Mouse (Mus musculus) ES-E14 (cell line): ENCODE measurements at regions not wholly inside any gene's neighbourhood (a gene's known extent, or its start where the extent isn't known, plus 50 kb on each side); places are given as distances from the start of the nearest gene placed in this dataset.

Experiments
- DNase-seq: peaks from one replicate; pipeline ENCODE4 v3.0.0-alpha.2; 2013; ENCODE audit warnings: low read depth, low spot score
- H3K27ac ChIP-seq: 2 replicates; pipeline ENCODE4 v1.5.1; 2012; ENCODE audit warnings: low read depth, mild to moderate bottlenecking, low read length, moderate library complexity, mixed read lengths; ENCODE audit not compliant: poor library complexity, insufficient read depth, severe bottlenecking
- H3K36me3 ChIP-seq: 2 replicates; pipeline ENCODE4 v1.6.1; 2012; ENCODE audit warnings: mild to moderate bottlenecking, low read length, moderate library complexity, mixed read lengths; ENCODE audit not compliant: control insufficient read depth, poor library complexity, insufficient read depth, severe bottlenecking
- H3K4me1 ChIP-seq, 2 experiments: fragments of 150-350 bp in 1 of 2; sonication (generic) in 1 of 2; 2 replicates each; pipeline ENCODE4 v1.6.1; 2012; ENCODE audit warnings: low read length in 2 of 2, mild to moderate bottlenecking in 1 of 2, mixed read lengths in 1 of 2; ENCODE audit not compliant: control insufficient read depth in 2 of 2, insufficient read depth in 2 of 2, poor library complexity in 1 of 2
- H3K4me3 ChIP-seq, 2 experiments: fragments of 150-350 bp in 1 of 2; sonication (generic) in 1 of 2; 2 replicates each; pipeline ENCODE4 v1.5.1; 2012; ENCODE audit warnings: low read length in 2 of 2, low read depth in 1 of 2, mild to moderate bottlenecking in 1 of 2, mixed read lengths in 1 of 2; ENCODE audit not compliant: insufficient read depth in 1 of 2, poor library complexity in 1 of 2, severe bottlenecking in 1 of 2
- H3K9ac ChIP-seq: 2 replicates; pipeline ENCODE4 v1.6.1; 2012; ENCODE audit warnings: low read depth, mild to moderate bottlenecking, low read length, mixed read lengths; ENCODE audit not compliant: poor library complexity, insufficient read depth, severe bottlenecking
- H3K9me3 ChIP-seq: fragments of 150-350 bp; sonication (generic); 2 replicates; pipeline ENCODE4 v1.6.1; 2012; ENCODE audit warnings: low read depth, mild to moderate bottlenecking, low read length; ENCODE audit not compliant: control insufficient read depth, insufficient read depth
- CHD2 ChIP-seq: IDR thresholded peaks from 2 replicates; pipeline ENCODE4 v1.6.1; 2014; ENCODE audit warnings: mild to moderate bottlenecking, low read depth, low read length, inconsistent platforms
- HCFC1 ChIP-seq: IDR thresholded peaks from 2 replicates; pipeline ENCODE4 v1.6.1; 2012; ENCODE audit warnings: low read length, inconsistent platforms, borderline replicate concordance; ENCODE audit not compliant: insufficient read depth
- MAFK ChIP-seq: IDR thresholded peaks from 2 replicates; pipeline ENCODE4 v1.6.1; 2014; ENCODE audit warnings: mild to moderate bottlenecking, low read depth, low read length, inconsistent platforms; ENCODE audit not compliant: insufficient read depth
- ZC3H11A ChIP-seq: IDR thresholded peaks from 2 replicates; pipeline ENCODE4 v1.6.1; 2012; ENCODE audit warnings: low read depth, mild to moderate bottlenecking, inconsistent platforms, low read length, borderline replicate concordance
- ZNF384 ChIP-seq: IDR thresholded peaks from 2 replicates; pipeline ENCODE4 v1.6.1; 2012; ENCODE audit warnings: low read depth, low read length, inconsistent platforms
- in situ Hi-C, 2 experiments: fragments of 600-800 bp; cut with MboI; formaldehyde crosslinking; loops; one replicate each; pipeline ENCODE4 v1.15.1; 2025; ENCODE audit warnings: low sequenced_read_pairs in 2 of 2, inconsistent platforms in 1 of 2; ENCODE audit not compliant: unreplicated experiment in 2 of 2

DNA sequence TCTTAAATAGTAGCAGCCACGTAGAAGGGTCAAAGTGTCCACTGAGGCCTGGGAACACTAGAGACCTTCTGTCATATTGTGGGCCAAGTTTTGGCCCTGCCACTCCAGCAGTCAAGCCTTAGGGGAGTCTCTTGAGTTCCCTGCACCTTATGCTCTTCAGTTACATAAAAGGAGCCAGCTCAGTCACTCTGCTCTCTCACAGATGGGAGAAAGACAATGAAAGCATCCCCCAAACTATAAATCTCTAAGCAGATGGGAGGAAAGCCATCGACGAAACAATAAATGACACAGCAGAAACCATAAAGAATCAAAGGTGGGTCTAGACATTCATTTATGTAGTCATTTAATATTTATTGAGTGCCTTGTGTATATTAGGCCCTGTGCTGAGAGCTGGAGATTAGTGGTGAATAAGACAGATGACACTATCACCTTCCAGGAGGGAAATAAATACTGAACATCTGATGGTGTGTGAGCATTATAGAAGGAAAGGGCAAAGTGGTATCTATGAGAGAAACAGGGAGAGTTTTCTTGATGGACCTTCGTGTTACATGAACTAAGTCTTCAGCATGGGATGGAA lies 137.5 kb upstream of the Synpr start:
- Histone ChIP-seq H3K9me3 (no peaks in the 10 kb centered on the region), H3K36me3 (no peaks in the 10 kb centered on the region), H3K27ac (no peak overlapping the region), H3K4me1 (peaks cover 0 to 3% of the 10 kb centered on the region in 2 experiments; a peak in 1 of 4 replicates), H3K9ac (no peak overlapping the region), H3K4me3 (no peak overlapping the region)
- no peak for DNase-seq
- in situ Hi-C loops, result no loop called here
- TF ChIP-seq ZNF384, result no peak
- TF ChIP-seq CHD2, result no peak
- TF ChIP-seq HCFC1, result no peak
- no peak for TF ChIP-seq MAFK
- no peak for TF ChIP-seq ZC3H11A

DNA sequence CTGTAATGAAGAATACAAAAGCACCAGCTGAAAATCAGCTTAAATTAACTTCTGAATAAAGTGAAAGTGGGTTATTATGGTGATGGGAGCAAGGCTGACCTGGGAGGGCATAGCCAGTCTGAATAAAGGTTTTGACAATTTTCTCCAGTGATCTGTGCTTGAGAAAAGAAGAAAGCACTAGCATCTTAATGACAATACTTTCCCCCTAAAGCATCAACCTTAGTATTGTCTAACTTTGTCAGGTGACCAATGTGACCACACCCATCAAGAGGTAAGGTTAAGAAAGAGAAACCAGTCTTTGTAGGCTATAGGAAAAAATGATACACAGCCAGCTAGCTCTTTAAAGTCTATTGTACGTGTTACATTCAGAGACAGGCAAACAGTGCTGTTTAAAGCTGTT lies 135.0 kb upstream of the Synpr start:
- no peak overlapping the region for H3K4me3 ChIP-seq
- no peak for TF ChIP-seq HCFC1
- TF ChIP-seq MAFK, result no peak
- no peak for TF ChIP-seq ZC3H11A
- no peak for TF ChIP-seq CHD2
- no peak for TF ChIP-seq ZNF384
- peaks cover 0 to 3% of the 10 kb centered on the region in 2 experiments; a peak in 1 of 4 replicates for H3K4me1 ChIP-seq
- no peak for DNase-seq
- H3K9ac ChIP-seq, result no peak overlapping the region
- no peaks in the 10 kb centered on the region for H3K36me3 ChIP-seq
- H3K9me3 ChIP-seq, result no peaks in the 10 kb centered on the region
- in situ Hi-C loops, result no loop called here
- H3K27ac ChIP-seq, result no peak overlapping the region; the same call in 1 of the 2 replicates

DNA sequence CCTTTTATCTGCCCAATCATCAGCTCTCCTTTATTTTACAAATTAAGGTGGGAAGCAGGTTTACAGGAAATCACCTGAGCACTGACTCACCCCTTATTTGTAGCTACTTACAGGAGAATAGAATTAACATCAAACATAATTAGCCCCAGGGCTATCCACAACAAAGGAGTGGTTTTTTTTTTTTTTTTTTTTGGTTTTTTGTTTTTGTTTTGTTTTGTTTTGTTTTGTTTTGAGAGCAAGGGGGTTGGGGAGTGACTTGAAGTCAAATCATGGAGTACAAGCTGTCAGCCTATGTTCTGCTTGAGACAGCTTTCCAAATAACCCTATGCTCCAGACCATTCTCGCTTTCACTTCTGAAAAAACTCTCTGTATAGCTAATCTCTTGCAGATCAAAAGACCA lies 132.9 kb upstream of the Synpr start:
- TF ChIP-seq CHD2 (no peak), HCFC1 (no peak), ZNF384 (peak; percentile 82), ZC3H11A (no peak), MAFK (no peak)
- no peak for DNase-seq
- Histone ChIP-seq H3K4me3 (no peak overlapping the region), H3K9ac (no peak overlapping the region), H3K4me1 (peaks cover 0 to 3% of the 10 kb centered on the region in 2 experiments; a peak in 1 of 4 replicates), H3K9me3 (no peaks in the 10 kb centered on the region), H3K36me3 (no peaks in the 10 kb centered on the region), H3K27ac (no peak overlapping the region)
- in situ Hi-C loops, result no loop called here

DNA sequence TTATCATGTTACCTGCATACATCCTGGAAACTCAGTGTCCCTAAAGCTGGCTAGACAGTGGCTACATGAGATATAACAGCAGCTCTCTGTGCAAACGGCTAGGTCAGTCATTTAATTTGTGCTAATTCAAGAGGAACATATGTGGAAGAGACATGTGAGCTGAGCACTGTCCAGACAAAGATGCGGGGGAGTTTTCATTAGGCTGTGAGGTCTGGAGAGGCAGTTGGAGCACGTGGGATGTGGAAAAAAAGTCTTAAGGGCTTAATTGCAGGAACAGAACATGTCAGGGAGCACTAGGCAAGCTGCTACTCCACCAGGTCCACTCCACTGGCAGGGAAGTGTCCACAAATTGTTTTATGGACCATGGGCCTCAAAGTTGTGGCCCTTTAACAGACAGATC lies 108.4 kb upstream of the Synpr start:
- DNase-seq, result no peak
- Histone ChIP-seq H3K27ac (no peak overlapping the region), H3K4me3 (no peak overlapping the region), H3K9ac (no peak overlapping the region), H3K4me1 (no peaks in the 10 kb centered on the region), H3K36me3 (no peaks in the 10 kb centered on the region), H3K9me3 (no peaks in the 10 kb centered on the region)
- in situ Hi-C loops, result no loop called here
- TF ChIP-seq CHD2 (no peak), ZC3H11A (no peak), ZNF384 (no peak), MAFK (no peak), HCFC1 (no peak)

DNA sequence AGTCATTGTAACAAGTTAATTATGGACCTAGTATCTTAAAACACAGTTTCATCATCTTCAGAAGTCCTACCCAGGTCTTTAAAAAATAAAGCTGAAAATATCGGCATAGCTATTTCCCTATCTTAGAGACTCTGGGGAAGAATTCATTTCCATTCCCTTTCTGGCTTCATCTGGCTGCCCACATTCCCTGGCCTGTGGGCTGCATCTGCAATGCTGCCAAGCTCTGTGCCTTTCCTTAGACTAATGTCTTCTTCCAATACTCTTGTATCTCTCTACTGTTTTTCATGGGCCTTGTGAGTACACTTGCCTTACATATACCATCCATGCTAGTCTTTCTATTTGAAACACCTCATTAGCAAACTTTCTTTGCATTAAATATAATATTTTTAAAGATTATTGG lies 106.7 kb upstream of the Synpr start:
- no peak overlapping the region for H3K9ac ChIP-seq
- no peak for DNase-seq
- H3K27ac ChIP-seq, result no peak overlapping the region
- no peaks in the 10 kb centered on the region for H3K4me1 ChIP-seq
- in situ Hi-C loops, result no loop called here
- no peak overlapping the region for H3K4me3 ChIP-seq
- TF ChIP-seq CHD2 (no peak), HCFC1 (no peak), ZNF384 (no peak), MAFK (no peak), ZC3H11A (no peak)
- H3K9me3 ChIP-seq, result no peaks in the 10 kb centered on the region
- no peaks in the 10 kb centered on the region for H3K36me3 ChIP-seq
